Mouse (Mus musculus) macrophage (primary cell): ENCODE data around the gene Mapk8ip1. TPM values are rescaled to one million over a fixed set of nuclear protein-coding genes. Genes with fewer than 3 reads are reported as not detected.

Experiments
- polyA plus RNA-seq: library from polyadenylated mRNA; stranded (reverse); fragments of 250-400 nt; gene quantifications from 3 replicates; pipeline ENCODE4 v1.2.4, GENCODE M21; 2018; ENCODE audit warnings: inconsistent platforms

Mapk8ip1 gene
- polyA plus RNA-seq, 1 experiment from 2014 or later, result 0.09 TPM

Other genes with a start within 250 kb of the Mapk8ip1 start
- gene Pex16, start 26.6 kb downstream of the Mapk8ip1 start, polyA plus RNA-seq, result 5.9 to 14.5 TPM (median 11.3 TPM) in 3 replicates
- not detected in 3 replicates for gene Large2, start 26.4 kb downstream of the Mapk8ip1 start, polyA plus RNA-seq
- 0.50 to 0.61 TPM (median 0.60 TPM) in 3 replicates for gene 1700029I15Rik, start 18.7 kb downstream of the Mapk8ip1 start, polyA plus RNA-seq
- gene Cry2, start 32.8 kb upstream of the Mapk8ip1 start, polyA plus RNA-seq, result 2.4 to 3.5 TPM (median 3.0 TPM) in 3 replicates
- 19.5 to 23.8 TPM (median 21.6 TPM) in 3 replicates for gene Slc35c1, start 59.3 kb upstream of the Mapk8ip1 start, polyA plus RNA-seq
- gene Chst1, start 198.4 kb upstream of the Mapk8ip1 start, polyA plus RNA-seq, result not detected in 3 replicates